Mouse (Mus musculus) lung, postnatal 4 days (tissue): ENCODE data around the gene Mesp1.

Experiments
- DNase-seq, 2 experiments: peaks; one replicate each; pipeline ENCODE4 v3.0.0; 2021

The Mesp1 gene

DNA sequence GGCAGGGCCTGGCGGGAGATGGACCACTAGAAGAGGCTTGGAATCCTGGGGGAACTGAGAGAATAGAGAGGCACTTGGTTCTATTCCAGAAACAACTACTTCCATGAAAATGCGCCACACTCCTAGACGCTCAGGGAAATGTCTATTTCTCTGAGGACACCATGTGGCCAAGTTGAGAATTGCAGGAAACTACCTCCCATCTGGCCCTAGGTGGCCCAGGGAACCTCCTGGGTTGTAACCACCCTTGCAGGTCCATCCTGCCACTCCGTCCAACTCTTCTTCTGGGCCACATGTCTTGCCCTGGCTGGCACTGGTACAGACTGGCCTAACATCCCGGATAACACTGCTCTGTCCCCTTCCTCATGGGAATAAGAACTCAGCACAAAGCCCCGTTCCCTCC, 7.3 kb downstream of the Mesp1 start:
- peak; percentile 37 to 78 for DNase-seq

DNA sequence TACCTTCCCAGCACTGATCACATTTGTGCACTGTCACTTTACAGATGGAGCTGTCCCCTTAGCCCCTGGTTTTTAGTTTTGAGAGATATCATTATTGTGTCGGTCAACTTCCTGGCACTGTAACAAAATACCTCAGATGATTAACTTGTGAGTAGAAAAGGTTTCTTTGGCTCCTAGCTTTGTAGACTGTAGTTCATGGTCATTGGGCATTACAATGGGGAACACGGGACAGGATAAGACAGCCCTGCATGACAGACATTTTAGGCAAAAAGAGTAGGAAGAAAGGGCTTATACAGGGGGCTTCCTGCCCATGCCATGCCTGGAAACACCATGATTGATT, 11.1 kb downstream of the Mesp1 start:
- DNase-seq = peak in 1 of 2 experiments; percentile 0

DNA sequence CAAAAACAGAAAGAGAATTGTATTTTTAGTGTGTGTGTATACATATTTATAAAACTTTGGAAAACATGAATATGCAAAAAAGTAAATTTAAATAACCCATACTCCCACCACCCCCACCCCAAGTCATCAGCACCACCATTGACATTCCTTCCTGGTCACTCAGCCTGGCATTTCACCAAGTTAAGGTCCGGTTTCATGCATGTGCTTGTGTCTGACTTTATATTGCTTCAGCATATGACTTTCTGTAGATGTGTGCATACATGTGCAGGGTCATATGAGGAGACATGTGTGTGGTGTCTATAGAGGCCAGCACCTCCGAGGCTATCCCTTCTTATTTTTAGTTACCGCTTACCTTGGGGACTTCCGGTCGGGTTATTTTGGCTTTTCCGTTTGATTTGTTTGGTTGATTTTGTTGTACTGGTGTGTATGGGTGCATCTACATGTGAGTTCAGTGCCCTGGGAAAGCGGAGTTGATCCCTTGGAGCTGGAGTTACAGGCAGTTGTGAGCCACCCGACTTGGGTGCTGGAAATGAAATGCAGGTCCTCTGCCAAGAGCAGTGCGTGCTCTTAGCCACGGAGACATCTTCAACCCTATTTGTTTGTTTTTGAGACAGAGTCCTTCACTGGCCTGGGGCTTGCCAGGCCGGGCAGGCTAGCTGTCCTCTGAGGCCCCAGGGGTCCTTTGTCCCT, 11.6 kb downstream of the Mesp1 start:
- DNase-seq = peak in 1 of 2 experiments; percentile 17

DNA sequence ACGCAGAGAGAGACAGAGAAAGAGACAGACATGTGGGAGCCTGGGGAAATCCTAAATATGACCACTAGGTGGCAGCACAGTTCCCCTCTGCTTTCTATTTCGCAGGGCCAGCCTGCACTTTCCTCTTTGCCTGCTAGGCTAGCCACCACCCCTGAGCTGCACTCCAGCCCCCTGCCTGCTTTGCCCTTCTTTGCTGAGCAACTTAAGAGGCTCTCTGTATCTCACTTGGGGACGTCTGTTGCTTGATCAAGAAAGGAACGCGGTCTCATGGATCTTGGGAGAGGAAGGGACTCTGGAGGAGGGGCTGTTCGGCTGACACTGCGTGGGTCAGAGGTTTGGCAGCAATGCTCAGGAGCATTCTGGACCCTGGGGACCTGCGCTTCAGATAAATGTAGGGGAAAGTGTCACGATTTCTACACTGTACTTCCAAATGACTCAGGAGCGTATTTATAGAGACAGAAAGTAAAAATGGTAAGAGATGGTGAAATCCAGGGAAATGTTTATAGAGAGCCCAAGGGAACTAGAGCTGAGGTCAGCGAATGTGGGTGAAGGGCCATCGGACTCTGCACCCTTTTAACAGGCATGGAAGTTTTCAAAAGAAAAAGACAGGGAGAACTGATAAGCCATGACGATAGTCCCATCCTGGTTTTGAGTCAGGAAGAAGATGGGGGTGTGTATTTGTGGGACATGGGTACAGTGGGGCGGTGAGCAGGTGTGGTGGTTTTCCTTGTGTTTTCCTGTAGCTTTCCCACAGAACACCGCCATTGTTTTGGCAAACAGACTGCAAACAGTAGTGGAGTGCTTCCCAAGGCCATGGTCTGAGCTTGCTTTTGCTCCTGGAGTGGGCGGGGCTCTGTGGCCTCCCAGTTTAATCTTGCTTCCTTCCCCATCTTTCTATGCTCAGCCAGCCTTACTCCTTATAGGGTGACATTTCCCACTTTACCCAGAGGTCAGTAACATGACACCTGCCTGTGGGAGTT, 12.7 kb downstream of the Mesp1 start:
- peak; percentile 63 to 84 for DNase-seq

DNA sequence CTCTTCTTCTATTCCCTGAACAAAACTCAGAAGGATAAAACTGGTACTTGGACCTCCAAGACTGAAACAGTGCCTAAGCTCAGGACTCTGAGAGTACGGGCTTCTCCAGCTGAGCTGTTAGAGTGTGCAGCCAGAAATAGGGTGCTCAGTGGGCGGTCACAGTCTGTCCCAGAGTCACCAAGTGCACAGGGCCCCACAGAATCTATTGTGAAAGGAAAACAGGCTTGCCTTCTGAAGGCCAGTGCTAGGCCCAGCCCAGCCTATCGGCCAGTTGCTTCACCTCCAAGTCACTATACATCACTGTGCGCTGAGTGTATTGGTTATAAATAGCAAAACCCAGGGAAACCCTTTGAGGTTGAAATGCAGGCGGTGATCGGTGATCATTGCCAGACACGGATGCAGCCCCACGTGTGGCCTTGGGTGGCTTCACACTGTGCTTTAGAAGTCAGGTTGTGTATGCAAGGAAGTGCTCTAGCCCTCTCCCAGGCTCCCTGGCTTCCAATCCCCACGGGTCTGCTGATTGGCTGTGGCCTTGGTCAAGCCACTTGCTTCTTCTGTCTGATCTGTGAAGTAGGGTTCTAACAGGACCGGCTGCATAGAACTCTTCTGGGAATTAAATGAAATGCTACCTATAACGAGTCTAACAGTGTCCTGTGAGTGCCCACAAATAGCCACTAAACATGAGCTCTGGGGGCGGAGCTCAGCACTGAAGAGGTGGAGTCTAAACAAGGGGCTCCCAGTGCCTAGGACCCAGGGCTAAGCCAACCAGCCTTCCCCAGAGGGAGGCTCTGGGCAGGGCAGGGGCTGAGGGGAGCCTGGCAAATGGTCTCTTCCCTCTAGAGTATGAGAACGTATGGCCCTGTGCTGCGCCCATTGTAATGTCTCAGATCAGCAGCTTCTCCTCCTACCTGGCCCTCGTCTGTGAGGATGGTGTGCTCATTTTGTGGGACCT, 21.8 kb downstream of the Mesp1 start:
- DNase-seq = no peak

DNA sequence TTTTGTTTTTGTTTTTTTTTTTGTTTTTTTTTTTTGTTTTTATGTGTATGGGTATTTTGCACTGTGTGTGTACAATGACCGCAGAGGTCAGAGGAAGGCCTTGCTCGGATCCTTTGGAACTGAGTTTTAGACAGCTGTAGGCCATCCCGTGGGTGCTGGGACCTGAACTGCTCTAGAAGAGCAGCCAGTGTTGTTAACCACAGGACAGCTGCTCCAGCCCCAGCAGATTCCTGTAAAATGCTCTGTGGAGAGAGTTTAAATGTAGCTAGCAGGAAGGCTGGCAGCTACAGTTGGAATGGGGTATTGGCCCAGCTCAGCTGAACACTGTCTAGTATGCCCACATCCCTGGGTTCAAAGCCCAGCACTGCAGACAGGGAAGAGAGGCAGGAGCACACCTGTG, 23.9 kb downstream of the Mesp1 start:
- DNase-seq = no peak

DNA sequence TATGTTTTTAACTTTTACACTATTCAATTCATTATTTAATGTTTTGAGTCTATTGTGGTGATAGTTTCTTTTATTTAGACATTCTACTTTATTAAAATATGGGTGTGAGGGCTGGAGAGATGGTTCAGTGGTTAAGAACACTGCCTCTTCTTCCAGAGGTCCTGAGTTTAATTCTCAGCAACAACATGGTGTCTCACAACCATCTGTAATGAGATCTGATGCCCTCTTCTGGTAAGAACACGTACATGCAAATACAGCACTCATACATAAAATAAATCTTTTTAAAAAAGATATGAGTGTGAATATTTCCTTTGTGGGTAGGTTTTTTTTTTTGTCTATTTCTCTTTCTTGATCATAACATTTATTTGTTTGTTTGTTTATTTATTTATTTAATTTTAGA, 27.6 kb downstream of the Mesp1 start:
- DNase-seq = no peak

DNA sequence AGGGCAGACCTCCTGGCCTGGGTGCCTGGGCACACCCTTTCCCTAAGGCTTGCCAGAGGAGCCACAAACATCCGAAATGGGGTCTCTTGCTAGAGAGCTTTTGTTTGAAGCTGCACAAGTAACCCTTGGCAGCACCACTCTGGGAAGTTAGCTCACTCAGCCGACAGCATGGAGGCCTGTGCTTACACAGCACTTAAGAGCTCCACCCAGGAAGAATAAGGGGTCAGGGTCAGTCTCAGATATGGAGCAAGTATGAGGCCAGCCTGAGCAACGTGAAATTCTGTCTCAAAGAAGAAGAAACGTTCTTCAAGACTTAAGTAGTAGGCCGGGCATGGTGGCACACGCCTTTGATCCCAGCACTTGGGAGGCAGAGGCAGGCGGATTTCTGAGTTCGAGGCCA, 31.5 kb downstream of the Mesp1 start:
- DNase-seq = no peak

DNA sequence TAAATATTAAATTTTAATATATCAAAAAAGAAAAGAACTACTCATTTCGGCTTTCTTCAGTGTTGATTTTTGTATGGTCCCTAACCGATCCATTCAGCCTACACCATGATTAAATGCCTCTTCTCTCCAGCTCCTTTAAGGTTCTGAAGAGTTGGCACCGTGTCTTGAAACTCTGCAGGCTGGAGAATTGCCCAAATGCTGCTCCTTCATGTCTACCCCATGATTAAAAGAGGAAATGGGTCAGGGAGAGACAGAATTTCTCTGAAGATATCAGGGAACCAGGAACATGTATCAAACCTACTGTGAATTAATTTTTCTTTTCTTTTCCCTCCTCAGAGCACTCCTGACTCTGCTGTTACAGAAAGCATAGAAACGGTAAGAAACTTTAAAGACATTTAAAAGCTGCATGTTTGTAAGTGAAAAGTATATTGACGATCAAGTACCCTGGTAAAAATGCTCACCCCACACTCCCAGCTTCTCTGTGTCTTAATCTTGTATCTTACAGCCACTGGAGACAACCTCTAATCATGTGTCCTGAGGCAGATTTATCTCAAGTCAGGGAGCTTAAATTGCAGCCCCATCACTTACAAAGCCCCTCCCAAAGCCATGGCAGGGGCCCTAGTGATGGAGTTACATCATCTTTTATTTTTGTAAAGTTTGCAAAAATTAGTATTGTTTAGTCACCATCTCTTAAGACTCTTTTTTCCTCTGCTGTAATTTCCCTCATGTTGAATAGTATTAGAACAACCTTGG, 32.3 kb downstream of the Mesp1 start:
- no peak for DNase-seq

DNA sequence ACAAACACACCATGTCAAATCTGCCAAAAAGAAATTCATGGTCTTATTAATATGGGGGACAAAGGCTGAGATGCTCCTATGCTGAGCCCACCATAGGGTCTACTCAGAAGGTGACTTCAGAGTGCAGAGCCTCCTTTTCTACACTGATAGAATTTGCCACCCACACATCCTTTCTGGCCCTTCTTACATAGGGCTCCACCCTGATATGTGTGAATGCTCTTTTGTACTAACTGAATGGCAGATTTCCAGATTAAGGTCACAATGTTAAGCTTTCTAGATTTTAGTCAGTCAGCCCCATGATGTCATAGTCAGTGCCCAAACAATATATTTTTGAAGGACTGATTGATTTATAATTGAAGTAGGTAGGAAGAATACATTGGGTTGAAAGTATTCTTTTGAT, 33.8 kb downstream of the Mesp1 start:
- DNase-seq = no peak

DNA sequence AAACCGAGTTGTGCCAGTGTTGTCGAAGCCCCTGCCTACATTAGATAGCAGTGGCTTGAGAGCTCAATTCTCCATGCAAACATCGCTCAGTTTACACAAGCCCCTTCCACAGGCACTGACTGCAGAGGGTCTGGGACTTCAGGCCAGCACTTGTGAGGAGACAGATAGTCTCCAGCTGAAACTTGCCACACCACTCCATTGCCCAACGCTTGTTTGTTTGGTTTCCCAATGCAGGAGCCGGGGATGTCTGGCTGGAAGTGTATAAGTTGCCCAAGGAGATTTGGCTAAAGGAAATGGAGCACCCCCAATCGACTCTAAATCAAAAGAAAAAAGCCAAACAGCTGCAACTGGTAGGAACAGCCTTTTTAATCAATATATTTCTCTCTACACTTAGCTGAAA, 35.4 kb downstream of the Mesp1 start:
- DNase-seq = peak; percentile 54 to 70

DNA sequence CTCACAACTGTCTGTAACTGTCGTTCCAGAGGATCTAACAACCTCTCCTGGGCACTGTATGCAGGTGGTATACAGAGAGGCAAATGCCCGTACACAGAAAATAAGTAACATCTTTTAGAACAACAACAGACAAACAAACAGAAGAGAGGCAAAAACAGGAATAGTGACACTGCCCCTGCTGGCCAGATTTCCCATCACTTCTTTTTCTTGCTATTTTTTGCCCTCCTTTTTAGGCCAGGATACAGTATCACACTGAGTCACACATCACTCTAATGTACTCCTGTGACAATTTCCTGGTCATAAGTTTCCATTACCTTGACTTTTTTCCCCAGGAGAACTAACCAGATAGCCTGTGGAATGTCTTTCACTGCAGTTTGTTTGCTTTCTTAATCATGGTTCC, 37.3 kb downstream of the Mesp1 start:
- DNase-seq = no peak

DNA sequence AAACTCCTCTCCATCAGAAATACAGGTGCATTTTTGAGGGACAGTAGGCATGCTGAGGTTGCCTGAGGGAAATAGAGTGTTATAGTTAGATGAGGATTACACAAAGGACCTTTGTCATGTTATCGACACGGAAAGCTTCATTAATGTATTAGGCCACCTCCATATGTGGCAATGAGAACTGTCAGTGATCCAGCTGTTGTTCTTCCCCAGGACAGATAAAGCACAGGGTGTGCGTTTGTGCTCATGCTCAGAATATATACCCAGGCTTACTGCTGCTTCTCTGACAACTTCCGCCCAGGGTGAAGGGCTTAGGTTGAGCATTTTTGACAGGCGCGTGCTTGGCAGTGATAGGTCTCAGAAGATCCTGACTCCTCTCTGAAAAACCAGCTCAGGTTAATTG, 44.1 kb downstream of the Mesp1 start:
- DNase-seq = no peak

DNA sequence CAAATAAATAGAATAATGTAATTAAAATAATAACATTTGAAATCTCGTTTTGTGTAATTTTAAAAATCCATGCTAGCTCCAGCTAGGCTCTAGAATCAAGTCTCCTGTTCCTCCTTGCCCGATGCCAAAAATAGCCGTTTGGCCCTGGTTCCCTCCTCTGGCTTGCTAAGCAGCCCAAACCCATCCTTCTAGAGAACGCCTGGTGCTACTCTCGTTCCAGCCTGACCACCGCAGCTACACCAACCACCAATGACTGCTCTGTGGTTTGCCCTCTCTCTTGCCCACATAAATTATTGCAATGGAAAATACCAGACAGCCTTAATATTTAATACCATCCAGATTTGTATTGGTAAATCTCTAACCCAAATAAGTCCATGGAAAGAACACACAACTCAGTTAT, 45.9 kb downstream of the Mesp1 start:
- DNase-seq = no peak

DNA sequence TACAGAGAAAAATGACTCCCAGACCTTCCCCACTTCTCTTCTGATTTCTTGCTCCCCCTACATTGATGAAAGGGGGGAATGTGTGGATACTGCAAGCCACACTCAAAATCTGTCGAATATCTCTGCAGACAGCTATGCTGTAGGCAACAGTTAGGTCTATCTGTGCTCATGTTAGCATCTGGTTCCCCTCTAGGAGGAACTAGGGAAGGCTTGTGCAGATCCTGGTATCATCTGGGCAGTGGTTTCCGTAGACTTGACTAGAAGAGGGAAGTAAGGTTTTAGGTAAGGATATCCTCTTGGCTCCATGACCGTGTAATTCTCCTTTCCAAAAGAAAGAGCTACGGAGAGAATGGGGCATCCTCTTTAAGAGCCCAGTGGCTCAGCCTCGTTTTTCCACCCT, 49.0 kb downstream of the Mesp1 start:
- no peak for DNase-seq

DNA sequence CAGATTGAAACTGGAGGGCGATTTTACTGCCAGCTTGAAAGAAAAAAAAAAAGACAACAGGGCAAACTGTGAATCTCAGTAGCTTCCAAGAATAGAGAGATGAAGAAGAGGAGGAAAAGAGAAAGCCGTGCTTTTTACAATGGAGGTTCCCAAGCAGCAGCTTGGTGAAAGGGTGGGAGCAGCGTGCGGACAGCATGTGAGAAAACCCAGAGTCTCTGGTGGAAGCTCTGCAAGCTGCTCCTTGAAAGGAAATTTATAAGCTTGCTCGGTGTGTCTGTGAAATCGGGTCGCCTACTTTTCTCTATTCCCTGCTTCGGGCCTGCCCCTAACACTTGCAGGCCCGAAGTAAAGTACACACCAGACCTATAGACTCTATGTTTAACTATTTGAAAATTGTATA, 49.5 kb downstream of the Mesp1 start:
- DNase-seq = no peak

DNA sequence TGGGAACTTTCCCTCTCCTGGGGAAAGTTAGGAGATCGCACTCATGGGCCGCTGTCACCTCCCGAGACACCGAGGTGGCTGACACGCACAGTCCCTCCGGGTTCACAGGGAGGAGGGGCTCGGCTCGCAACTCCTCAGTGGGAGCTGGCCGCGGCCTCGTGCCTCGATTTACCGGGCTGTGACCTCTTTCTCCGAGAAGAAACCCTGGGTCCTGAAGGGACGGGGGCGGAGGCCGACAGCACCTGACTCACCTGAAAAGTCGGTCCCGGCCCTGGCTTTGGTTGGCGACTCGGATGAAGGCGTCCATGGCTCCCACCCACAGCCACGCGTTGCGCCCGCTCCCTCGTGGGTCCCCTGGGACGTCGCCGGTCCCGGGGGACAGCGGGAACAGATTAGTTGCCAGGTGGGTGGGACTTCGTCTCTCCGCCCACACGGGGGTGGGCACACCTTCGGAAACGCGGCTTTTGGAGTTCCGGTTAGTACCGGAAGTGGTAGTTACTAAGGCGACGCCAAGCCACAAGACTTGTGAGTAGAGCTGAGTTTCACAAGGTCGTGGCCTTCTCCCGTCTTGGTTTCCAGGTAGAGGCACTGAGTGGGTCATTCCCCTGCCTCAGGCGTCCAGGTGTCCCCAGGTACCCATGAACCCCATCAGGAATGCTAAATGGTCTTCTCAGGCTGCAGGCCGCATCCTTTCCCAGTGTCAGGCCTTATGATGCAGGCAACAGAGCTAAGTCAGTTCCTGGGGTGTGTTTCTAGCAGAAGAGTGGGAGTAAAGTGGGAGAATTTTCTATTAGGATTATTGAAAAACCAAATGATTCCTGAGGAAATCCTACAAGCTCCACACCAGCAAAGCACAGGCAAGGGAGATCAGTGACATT, 50.7 kb downstream of the Mesp1 start, which contains the start of the genes Pex11a and Wdr93:
Gene Pex11a (minus strand): TSS at position 473 of the 878 bp plus-strand sequence.
Gene Wdr93 (plus strand): TSS at position 505 of the 878 bp plus-strand sequence.
- DNase-seq = peak; percentile 88

DNA sequence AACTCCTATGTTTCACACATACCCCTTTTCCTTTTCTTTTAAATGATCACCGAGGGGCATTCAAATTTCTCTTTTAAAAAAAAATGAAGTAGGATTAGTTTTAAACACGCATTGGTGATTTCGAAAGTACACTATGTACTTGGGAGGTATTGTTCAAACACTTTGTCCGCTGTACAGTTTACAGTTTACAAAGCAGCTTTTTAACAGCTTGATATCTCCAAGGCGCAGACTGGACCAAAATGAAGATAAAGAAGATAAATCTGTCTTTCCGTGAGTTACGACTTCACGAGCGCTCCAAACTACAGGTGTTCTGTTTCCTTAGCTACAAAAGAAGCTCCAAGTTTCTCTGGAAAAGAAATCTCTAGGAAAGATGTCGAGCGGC, 51.3 kb downstream of the Mesp1 start:
- DNase-seq = no peak
